Mouse (Mus musculus): ENCODE measurements at regions not wholly inside any gene's neighbourhood (a gene's known extent, or its start where the extent isn't known, plus 50 kb on each side); places are given as distances from the start of the nearest gene placed in this dataset.

GRCm38 (mm10) chr7:119384670-119385241, 74.3 kb downstream of the Gp2 start:
- Histone ChIP-seq H3K79me2 (ENCODE audit: control insufficient read depth, insufficient read depth, low read length) (no peaks in the 10 kb centered on the region), H3K27ac (replicated peaks; ENCODE audit: insufficient read depth, low read depth, low read length) (no peak overlapping the region), H3K4me1 (ENCODE audit: control insufficient read depth, insufficient read depth, low read length) (no peaks in the 10 kb centered on the region), H3K36me3 (ENCODE audit: control insufficient read depth, insufficient read depth, low read length) (no peaks in the 10 kb centered on the region), H3K9ac (ENCODE audit: low read depth, low read length) (no peak overlapping the region), H3K27me3 (ENCODE audit: control insufficient read depth, insufficient read depth, low read length) (no peaks in the 10 kb centered on the region), H3K4me3 (ENCODE audit: insufficient read depth, low read depth, low read length) (no peak overlapping the region)
- no peak for DNase-seq (ENCODE audit: extremely low read depth, low read depth, low spot score)
- WGBS, result 73% methylated on average over 7 of the region's 7 CpGs
- TF ChIP-seq POLR2A (IDR thresholded peaks at IDR 0.05; ENCODE audit: extremely low read depth, insufficient read depth, low read length) (no peak), CTCF (IDR thresholded peaks at IDR 0.05; ENCODE audit: low read depth, low read length) (no peak)

GRCm38 (mm10) chr7:119379935-119380334, 79.2 kb downstream of the Gp2 start:
- Histone ChIP-seq H3K79me2 (ENCODE audit: control insufficient read depth, insufficient read depth, low read length) (no peaks in the 10 kb centered on the region), H3K9ac (ENCODE audit: low read depth, low read length) (no peak overlapping the region), H3K36me3 (ENCODE audit: control insufficient read depth, insufficient read depth, low read length) (no peaks in the 10 kb centered on the region), H3K4me1 (ENCODE audit: control insufficient read depth, insufficient read depth, low read length) (no peaks in the 10 kb centered on the region), H3K27me3 (ENCODE audit: control insufficient read depth, insufficient read depth, low read length) (no peaks in the 10 kb centered on the region), H3K4me3 (ENCODE audit: insufficient read depth, low read depth, low read length) (no peak overlapping the region), H3K27ac (replicated peaks; ENCODE audit: insufficient read depth, low read depth, low read length) (no peak overlapping the region)
- 64% methylated on average over 3 of the region's 3 CpGs for whole genome bisulfite sequencing
- TF ChIP-seq CTCF (IDR thresholded peaks at IDR 0.05; ENCODE audit: low read depth, low read length) (no peak), POLR2A (IDR thresholded peaks at IDR 0.05; ENCODE audit: extremely low read depth, insufficient read depth, low read length) (no peak)
- no peak for DNase-seq (ENCODE audit: extremely low read depth, low read depth, low spot score)

GRCm38 (mm10) chr7:119364268-119364596, 94.9 kb downstream of the Gp2 start:
- Histone ChIP-seq H3K36me3 (ENCODE audit: control insufficient read depth, insufficient read depth, low read length) (no peaks in the 10 kb centered on the region), H3K4me3 (ENCODE audit: insufficient read depth, low read depth, low read length) (no peak overlapping the region), H3K79me2 (ENCODE audit: control insufficient read depth, insufficient read depth, low read length) (no peaks in the 10 kb centered on the region), H3K27ac (replicated peaks; ENCODE audit: insufficient read depth, low read depth, low read length) (no peak overlapping the region), H3K27me3 (ENCODE audit: control insufficient read depth, insufficient read depth, low read length) (no peaks in the 10 kb centered on the region), H3K4me1 (ENCODE audit: control insufficient read depth, insufficient read depth, low read length) (no peaks in the 10 kb centered on the region), H3K9ac (ENCODE audit: low read depth, low read length) (no peak overlapping the region)
- 64% methylated on average over 1 of the region's 1 CpGs for WGBS
- TF ChIP-seq POLR2A (IDR thresholded peaks at IDR 0.05; ENCODE audit: extremely low read depth, insufficient read depth, low read length), result no peak
- no peak for TF ChIP-seq CTCF (IDR thresholded peaks at IDR 0.05; ENCODE audit: low read depth, low read length)
- no peak for DNase-seq (ENCODE audit: extremely low read depth, low read depth, low spot score)

DNA sequence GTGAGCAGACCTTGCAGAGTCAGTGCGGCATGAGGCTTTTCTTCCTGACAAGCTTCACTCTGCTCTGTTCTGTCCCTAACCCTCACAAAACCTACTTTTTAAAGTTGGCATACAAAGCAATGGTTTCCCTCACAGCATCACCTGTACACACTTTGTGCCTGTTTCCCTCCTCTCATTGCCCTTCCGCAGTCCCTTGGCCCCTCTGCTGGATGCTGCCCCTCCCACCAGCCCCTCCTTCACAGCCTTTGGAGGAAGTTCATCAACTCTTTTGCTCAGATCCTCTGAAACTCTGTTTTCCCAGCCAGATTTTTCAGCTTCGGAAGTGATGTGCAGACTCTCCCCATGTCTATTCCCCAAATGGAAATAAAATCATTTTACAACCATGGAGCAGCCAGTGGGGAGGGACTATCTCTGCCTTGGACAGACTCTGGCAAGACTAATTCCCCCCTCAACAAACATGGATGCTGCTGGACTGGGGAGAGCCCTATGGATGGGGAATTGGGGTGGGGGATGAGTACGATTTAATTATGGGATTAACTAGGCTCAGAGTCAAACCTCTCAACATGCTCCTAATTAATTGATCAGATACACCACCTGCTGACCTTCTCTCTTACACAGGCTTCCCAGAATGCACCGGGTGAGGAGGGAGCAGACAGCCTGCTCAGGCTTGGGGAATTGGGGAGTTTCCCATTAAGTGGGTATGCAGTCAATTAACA, 95.4 kb downstream of the Gp2 start:
- H3K4me3 ChIP-seq (ENCODE audit: insufficient read depth, low read depth, low read length), result no peak overlapping the region
- no peak for DNase-seq (ENCODE audit: extremely low read depth, low read depth, low spot score)
- H3K4me1 ChIP-seq (ENCODE audit: control insufficient read depth, insufficient read depth, low read length), result no peaks in the 10 kb centered on the region
- no peak overlapping the region for H3K27ac ChIP-seq (replicated peaks; ENCODE audit: insufficient read depth, low read depth, low read length)
- 59% methylated on average over 5 of the region's 5 CpGs for WGBS
- no peaks in the 10 kb centered on the region for H3K79me2 ChIP-seq (ENCODE audit: control insufficient read depth, insufficient read depth, low read length)
- H3K9ac ChIP-seq (ENCODE audit: low read depth, low read length), result no peak overlapping the region
- TF ChIP-seq POLR2A (IDR thresholded peaks at IDR 0.05; ENCODE audit: extremely low read depth, insufficient read depth, low read length) (no peak), CTCF (IDR thresholded peaks at IDR 0.05; ENCODE audit: low read depth, low read length) (no peak)
- no peaks in the 10 kb centered on the region for H3K27me3 ChIP-seq (ENCODE audit: control insufficient read depth, insufficient read depth, low read length)
- H3K36me3 ChIP-seq (ENCODE audit: control insufficient read depth, insufficient read depth, low read length), result no peaks in the 10 kb centered on the region

DNA sequence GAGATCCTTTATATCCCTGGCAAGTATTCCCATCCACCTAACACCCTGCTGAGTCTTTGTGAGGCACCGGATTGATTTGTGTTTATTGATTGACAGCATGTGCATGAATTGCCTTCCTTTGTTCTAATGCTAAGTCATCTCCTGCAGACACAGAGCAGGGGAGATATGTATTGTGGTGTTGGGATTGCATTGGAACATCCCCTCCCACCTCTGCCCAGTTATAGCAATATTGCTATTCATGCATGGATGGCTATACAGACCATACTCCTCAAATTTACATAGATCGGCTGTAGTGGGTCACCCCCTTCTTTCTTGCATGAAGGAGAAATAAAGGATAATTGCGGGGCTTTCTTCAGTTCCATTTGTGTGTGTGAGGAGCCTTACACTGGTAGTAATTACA, 101.7 kb downstream of the Gp2 start:
- 86% methylated on average over 3 of the region's 3 CpGs for WGBS
- H3K36me3 ChIP-seq (ENCODE audit: control insufficient read depth, insufficient read depth, low read length), result no peaks in the 10 kb centered on the region
- no peaks in the 10 kb centered on the region for H3K4me1 ChIP-seq (ENCODE audit: control insufficient read depth, insufficient read depth, low read length)
- no peak for DNase-seq (ENCODE audit: extremely low read depth, low read depth, low spot score)
- TF ChIP-seq POLR2A (IDR thresholded peaks at IDR 0.05; ENCODE audit: extremely low read depth, insufficient read depth, low read length) (no peak), CTCF (IDR thresholded peaks at IDR 0.05; ENCODE audit: low read depth, low read length) (no peak)
- no peak overlapping the region for H3K4me3 ChIP-seq (ENCODE audit: insufficient read depth, low read depth, low read length)
- no peak overlapping the region for H3K9ac ChIP-seq (ENCODE audit: low read depth, low read length)
- no peaks in the 10 kb centered on the region for H3K27me3 ChIP-seq (ENCODE audit: control insufficient read depth, insufficient read depth, low read length)
- no peak overlapping the region for H3K27ac ChIP-seq (replicated peaks; ENCODE audit: insufficient read depth, low read depth, low read length)
- H3K79me2 ChIP-seq (ENCODE audit: control insufficient read depth, insufficient read depth, low read length), result no peaks in the 10 kb centered on the region

GRCm38 (mm10) chr7:119356251-119356650, 102.8 kb downstream of the Gp2 start:
- no peak overlapping the region for H3K4me3 ChIP-seq (ENCODE audit: insufficient read depth, low read depth, low read length)
- DNase-seq (ENCODE audit: extremely low read depth, low read depth, low spot score), result no peak
- H3K4me1 ChIP-seq (ENCODE audit: control insufficient read depth, insufficient read depth, low read length), result no peaks in the 10 kb centered on the region
- no peaks in the 10 kb centered on the region for H3K79me2 ChIP-seq (ENCODE audit: control insufficient read depth, insufficient read depth, low read length)
- H3K36me3 ChIP-seq (ENCODE audit: control insufficient read depth, insufficient read depth, low read length), result no peaks in the 10 kb centered on the region
- TF ChIP-seq CTCF (IDR thresholded peaks at IDR 0.05; ENCODE audit: low read depth, low read length) (no peak), POLR2A (IDR thresholded peaks at IDR 0.05; ENCODE audit: extremely low read depth, insufficient read depth, low read length) (no peak)
- H3K9ac ChIP-seq (ENCODE audit: low read depth, low read length), result no peak overlapping the region
- H3K27ac ChIP-seq (replicated peaks; ENCODE audit: insufficient read depth, low read depth, low read length), result no peak overlapping the region
- no peaks in the 10 kb centered on the region for H3K27me3 ChIP-seq (ENCODE audit: control insufficient read depth, insufficient read depth, low read length)

All from liver, adult 2 months (tissue).